Mouse (Mus musculus) embryonic facial prominence, embryonic 15.5 days (tissue): ENCODE measurements around the gene Olfr1214. TPM values are rescaled to one million over a fixed set of nuclear protein-coding genes. Genes with fewer than 3 reads are reported as not detected.
"Not testable (repeated sequence)": the region's sequence is repeated elsewhere in the genome, so short reads cannot be mapped to it uniquely, and the experiment has no call there.

ENCODE experiments used
- ATAC-seq: fragments of 200-750 bp; cut with Nextera tagmentation; 2 replicates; pipeline ENCODE4 v1.8.0; 2017; ENCODE audit warnings: low read depth, moderate TSS enrichment; ENCODE audit not compliant: insufficient number of reproducible peaks, low FRiP score, low TSS enrichment
- H3K27ac ChIP-seq: fragments of 300-500 bp; sonication (generic); replicated peaks from 2 replicates; pipeline ENCODE4 v1.5.1; 2015; ENCODE audit warnings: mild to moderate bottlenecking, inconsistent platforms
- H3K27me3 ChIP-seq: fragments of 300-500 bp; sonication (generic); 2 replicates; pipeline ENCODE4 v1.6.1; 2015; ENCODE audit warnings: inconsistent platforms
- H3K36me3 ChIP-seq: fragments of 300-500 bp; sonication (generic); 2 replicates; pipeline ENCODE4 v1.6.1; 2015; ENCODE audit warnings: mild to moderate bottlenecking, inconsistent platforms
- H3K4me1 ChIP-seq: fragments of 300-500 bp; sonication (generic); 2 replicates; pipeline ENCODE4 v1.6.1; 2015; ENCODE audit warnings: inconsistent platforms
- H3K4me2 ChIP-seq: fragments of 300-500 bp; sonication (generic); replicated peaks from 2 replicates; pipeline ENCODE4 v1.6.1; 2015; ENCODE audit warnings: mild to moderate bottlenecking, inconsistent platforms
- H3K4me3 ChIP-seq: fragments of 300-500 bp; sonication (generic); replicated peaks from 2 replicates; pipeline ENCODE4 v1.5.1; 2015; ENCODE audit warnings: mild to moderate bottlenecking, inconsistent platforms
- H3K9ac ChIP-seq: fragments of 300-500 bp; sonication (generic); 2 replicates; pipeline ENCODE4 v1.6.1; 2015; ENCODE audit warnings: inconsistent platforms
- H3K9me3 ChIP-seq: fragments of 300-500 bp; sonication (generic); replicated peaks from 2 replicates; pipeline ENCODE4 v1.6.1; 2016; ENCODE audit warnings: inconsistent platforms
- WGBS: fragments of 180-500 bp; shearing (Covaris S2); methylation state at CpG from one replicate; pipeline ENCODE4 v1.1.7; 2015; 5-methylcytosine and 5-hydroxymethylcytosine counted together
- polyA plus RNA-seq: library from polyadenylated mRNA; unstranded; fragments of >200 nt; fragmentation: Nextera tagmentation; extraction: Ambion mirVana; gene quantifications from 2 replicates; pipeline ENCODE4 v1.2.1, GENCODE M21; 2015

Olfr1214 gene
- not detected in 2 replicates for polyA plus RNA-seq

DNA sequence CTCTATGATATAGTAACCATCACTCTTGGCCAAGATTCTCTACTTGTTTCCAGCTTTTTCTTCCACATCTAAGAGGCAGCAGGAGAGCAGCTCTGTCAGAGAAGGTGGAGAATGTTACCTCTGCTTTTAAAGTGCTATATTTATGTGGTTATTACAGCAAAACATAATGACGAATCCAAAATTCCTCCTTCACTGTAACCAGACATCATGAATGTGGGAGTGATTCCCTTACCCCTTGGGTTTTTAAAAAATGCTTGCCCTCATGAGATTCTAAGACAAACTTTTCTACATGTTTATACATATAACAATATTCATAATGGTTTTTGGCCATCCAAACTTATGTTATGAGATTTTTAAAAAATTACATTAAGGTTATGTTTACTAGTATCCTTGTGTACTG, at the start of gene Olfr1214:
Gene Olfr1214 (minus strand): TSS at position 101 of the 400 bp plus-strand sequence.
- no peak within 1 kb of the TSS for H3K9ac ChIP-seq
- H3K4me2 ChIP-seq = no peak within 1 kb of the TSS
- H3K9me3 ChIP-seq = no peaks in the 10 kb centered on the region
- H3K36me3 ChIP-seq = no peaks in the 10 kb centered on the region
- no peak within 1 kb of the TSS for H3K4me3 ChIP-seq
- H3K4me1 ChIP-seq = no peaks in the 10 kb centered on the region
- H3K27me3 ChIP-seq = no peaks in the 10 kb centered on the region
- no peak within 1 kb of the TSS for H3K27ac ChIP-seq
- WGBS = 77% methylated on average over 1 of the region's 1 CpGs
- ATAC-seq = no peak

DNA sequence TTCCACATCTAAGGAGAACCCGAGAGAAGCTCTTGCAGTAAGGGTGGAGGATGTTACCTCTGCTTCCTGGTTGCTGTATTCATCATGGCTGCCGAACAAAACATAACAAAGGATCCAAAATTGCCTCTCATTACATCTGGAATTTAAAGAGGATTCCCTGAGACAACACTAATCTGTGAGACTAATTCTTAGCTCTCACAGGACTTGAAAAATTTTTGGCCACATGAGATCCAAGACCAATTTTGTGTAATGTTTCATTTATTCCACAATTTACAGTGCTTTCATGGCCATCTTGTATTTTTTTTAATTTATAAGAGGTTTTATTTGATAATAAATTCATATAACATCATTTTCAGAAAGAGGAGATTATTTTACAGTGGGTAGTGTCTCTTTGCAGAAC, 39.5 kb upstream of the Olfr1214 start, which contains the start of gene Olfr1217:
Gene Olfr1217 (minus strand): TSS at position 101 of the 400 bp plus-strand sequence.
- Histone ChIP-seq H3K27ac (no peak within 1 kb of the TSS), H3K27me3 (no peaks in the 10 kb centered on the region), H3K9me3 (no peaks in the 10 kb centered on the region), H3K9ac (no peak within 1 kb of the TSS), H3K4me1 (no peaks in the 10 kb centered on the region), H3K4me2 (no peak within 1 kb of the TSS), H3K36me3 (no peaks in the 10 kb centered on the region), H3K4me3 (no peak within 1 kb of the TSS)
- WGBS = 62% methylated on average over 2 of the region's 2 CpGs
- no peak for ATAC-seq

DNA sequence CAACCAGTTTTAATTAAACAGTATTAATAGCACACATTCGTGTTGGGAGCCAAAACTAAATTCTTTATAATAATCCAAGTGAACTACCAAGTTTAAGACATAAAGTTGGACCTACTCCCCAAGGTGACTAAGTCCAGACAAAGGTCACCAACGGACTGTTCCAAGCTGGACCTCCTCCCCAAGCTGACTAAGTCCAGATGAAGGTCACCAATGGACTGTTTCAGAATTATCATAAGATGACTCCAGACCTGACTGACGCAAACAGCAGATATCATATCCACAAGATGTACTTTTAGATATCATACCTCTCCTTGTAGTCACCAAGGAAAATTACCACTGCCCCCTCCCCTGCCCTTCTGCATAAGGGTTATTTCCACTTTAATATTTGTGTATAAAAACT, 29.0 kb upstream of the Olfr1214 start:
- ATAC-seq = not testable (repeated sequence)
- WGBS = 67% methylated on average over 3 of the region's 3 CpGs

DNA sequence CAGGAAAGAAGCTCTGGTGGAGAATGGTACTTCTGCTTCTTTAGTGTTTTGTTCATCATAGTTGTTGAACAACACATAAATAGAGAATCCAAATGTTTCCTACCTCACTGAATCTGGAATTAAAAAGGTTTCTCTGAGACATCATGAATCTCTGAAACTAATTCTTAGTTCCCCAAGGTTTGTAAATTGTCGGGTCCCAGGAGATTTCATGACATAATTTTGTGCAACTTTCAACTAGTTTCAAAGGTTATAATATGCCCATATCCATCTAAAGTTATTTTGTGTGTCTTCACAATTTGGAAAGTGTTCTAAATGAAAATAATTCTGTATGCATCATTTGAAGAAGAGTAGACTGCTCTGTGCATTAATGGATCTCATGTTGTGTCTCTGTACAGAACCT, 25.8 kb upstream of the Olfr1214 start, which contains the start of gene Olfr1216:
Gene Olfr1216 (minus strand): TSS at position 101 of the 400 bp plus-strand sequence.
- Histone ChIP-seq H3K9me3 (no peaks in the 10 kb centered on the region), H3K27me3 (no peaks in the 10 kb centered on the region), H3K4me3 (no peak within 1 kb of the TSS), H3K4me2 (no peak within 1 kb of the TSS), H3K4me1 (no peaks in the 10 kb centered on the region), H3K36me3 (no peaks in the 10 kb centered on the region), H3K9ac (no peak within 1 kb of the TSS), H3K27ac (no peak within 1 kb of the TSS)
- WGBS = 79% methylated on average over 1 of the region's 1 CpGs
- no peak for ATAC-seq

More for the DNA sequence above, 29.0 kb upstream of the Olfr1214 start:
- H3K36me3 ChIP-seq, H3K9me3 ChIP-seq, H3K4me3 ChIP-seq, H3K4me2 ChIP-seq, H3K27me3 ChIP-seq, H3K9ac ChIP-seq, H3K27ac ChIP-seq, H3K4me1 ChIP-seq: not testable (repeated sequence)

DNA sequence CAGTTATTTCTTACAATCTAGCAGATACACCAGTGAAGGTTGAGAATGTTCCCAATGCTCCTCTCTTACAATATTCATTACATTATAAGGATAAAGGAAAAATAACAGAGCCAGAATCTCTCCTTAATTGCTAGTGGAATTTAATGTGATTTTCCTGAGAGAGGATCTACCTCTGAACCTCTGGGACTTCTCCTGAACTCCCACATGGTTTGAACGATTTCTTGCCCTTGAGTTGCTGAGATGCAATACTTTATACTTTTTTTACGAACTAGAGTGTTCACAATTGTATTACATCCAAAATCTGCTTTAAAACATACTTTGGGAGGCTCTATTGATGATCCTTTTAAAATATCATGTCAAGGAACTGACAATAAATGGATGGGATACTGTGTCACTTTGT, 14.4 kb upstream of the Olfr1214 start, which contains the start of gene Olfr1215:
Gene Olfr1215 (minus strand): TSS at position 101 of the 400 bp plus-strand sequence.
- no peaks in the 10 kb centered on the region for H3K4me1 ChIP-seq
- no peaks in the 10 kb centered on the region for H3K27me3 ChIP-seq
- ATAC-seq = no peak
- H3K4me2 ChIP-seq = no peak within 1 kb of the TSS
- no peak within 1 kb of the TSS for H3K4me3 ChIP-seq
- no peak within 1 kb of the TSS for H3K27ac ChIP-seq
- H3K9me3 ChIP-seq = no peaks in the 10 kb centered on the region
- no peaks in the 10 kb centered on the region for H3K36me3 ChIP-seq
- WGBS = 63% methylated on average over 2 of the region's 2 CpGs
- no peak within 1 kb of the TSS for H3K9ac ChIP-seq

DNA sequence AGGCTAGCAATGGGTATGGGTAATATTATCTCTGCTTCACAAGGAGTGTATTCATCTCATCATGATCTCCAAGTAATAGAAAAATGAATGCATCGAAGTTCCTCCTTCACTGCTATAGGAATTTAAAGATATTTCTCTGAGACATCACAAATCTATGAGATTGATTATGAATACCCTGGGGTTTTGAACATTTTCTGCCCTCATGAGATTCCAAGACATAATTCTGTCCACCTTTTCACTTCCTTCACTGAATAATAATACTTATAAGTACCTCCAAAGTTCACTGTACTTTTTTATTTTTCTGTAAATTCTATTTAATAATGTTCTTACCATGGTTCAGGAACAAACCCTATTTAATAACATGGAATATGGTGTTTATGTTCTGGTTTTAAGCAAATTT, 12.3 kb downstream of the Olfr1214 start, which contains the start of gene Gm13762:
Gene Gm13762 (minus strand): TSS at position 101 of the 400 bp plus-strand sequence.
- Histone ChIP-seq H3K9me3 (no peaks in the 10 kb centered on the region), H3K4me1 (no peaks in the 10 kb centered on the region), H3K36me3 (no peaks in the 10 kb centered on the region), H3K9ac (no peak within 1 kb of the TSS), H3K27me3 (no peaks in the 10 kb centered on the region), H3K4me2 (no peak within 1 kb of the TSS), H3K27ac (no peak within 1 kb of the TSS), H3K4me3 (no peak within 1 kb of the TSS)
- no peak for ATAC-seq
- 73% methylated on average over 1 of the region's 1 CpGs for WGBS

DNA sequence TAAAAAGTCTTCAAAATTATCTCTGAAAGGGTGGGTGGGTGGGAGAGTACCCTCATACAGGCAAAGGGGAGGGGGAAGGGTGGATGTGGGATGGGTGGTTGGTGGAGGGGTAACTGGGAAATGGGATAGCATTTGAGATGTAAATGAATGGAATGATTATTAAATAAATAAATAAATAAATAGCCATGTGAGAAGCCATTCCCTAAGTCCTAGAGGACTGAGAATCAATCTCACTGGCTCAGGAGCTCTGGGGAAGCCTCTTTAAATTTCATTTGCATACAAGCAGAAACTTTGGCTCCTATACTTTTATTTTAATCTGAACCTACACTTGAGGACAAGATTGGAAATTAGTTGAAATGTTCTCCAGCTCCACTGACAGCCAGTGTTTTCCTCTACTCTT, 38.8 kb downstream of the Olfr1214 start, which contains the start of gene Olfr1212:
Gene Olfr1212 (plus strand): TSS at position 301 of the 400 bp plus-strand sequence.
- Histone ChIP-seq H3K27me3 (no peaks in the 10 kb centered on the region), H3K27ac (no peak within 1 kb of the TSS), H3K9ac (no peak within 1 kb of the TSS), H3K4me1 (no peaks in the 10 kb centered on the region), H3K36me3 (no peaks in the 10 kb centered on the region), H3K4me3 (no peak within 1 kb of the TSS), H3K9me3 (no peaks in the 10 kb centered on the region), H3K4me2 (no peak within 1 kb of the TSS)
- no peak for ATAC-seq

DNA sequence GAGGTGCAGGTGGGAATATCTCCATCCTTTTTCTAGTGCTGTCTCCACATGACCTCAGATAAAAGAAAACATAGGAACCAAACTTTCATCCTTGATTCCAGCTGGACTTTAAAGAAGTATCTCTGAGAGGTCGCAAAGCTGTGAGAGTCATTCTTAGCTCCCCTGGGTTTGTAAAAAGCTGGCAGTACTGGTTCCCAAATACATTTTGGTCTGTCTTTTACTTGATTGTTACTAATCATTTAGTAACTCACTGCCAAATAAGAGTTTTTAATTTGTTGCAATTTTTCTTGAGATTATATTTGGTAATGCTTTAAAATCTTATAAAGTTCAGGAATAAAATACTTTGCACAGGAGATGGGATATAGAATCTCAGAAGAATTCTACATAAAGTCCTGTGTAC, 54.4 kb downstream of the Olfr1214 start, which contains the start of gene Olfr1211:
Gene Olfr1211 (minus strand): TSS at position 101 of the 400 bp plus-strand sequence.
- Histone ChIP-seq H3K9ac (no peak within 1 kb of the TSS), H3K4me3 (no peak within 1 kb of the TSS), H3K27me3 (no peaks in the 10 kb centered on the region), H3K36me3 (no peaks in the 10 kb centered on the region), H3K4me2 (no peak within 1 kb of the TSS), H3K4me1 (no peaks in the 10 kb centered on the region), H3K27ac (no peak within 1 kb of the TSS), H3K9me3 (no peaks in the 10 kb centered on the region)
- ATAC-seq = no peak
- 90% methylated on average over 1 of the region's 1 CpGs for WGBS

Other genes with a start within 250 kb of the Olfr1214 start
- gene Olfr1198, start 241.3 kb downstream of the Olfr1214 start, polyA plus RNA-seq = 0.18 TPM in 1 of 2 replicates, not detected in the other
- gene Olfr1199, start 232.2 kb downstream of the Olfr1214 start, polyA plus RNA-seq = not detected in 2 replicates
- not detected in 2 replicates for gene Olfr1200, start 222.2 kb downstream of the Olfr1214 start, polyA plus RNA-seq
- gene Olfr1201, start 199.6 kb downstream of the Olfr1214 start, polyA plus RNA-seq = not detected in 2 replicates
- gene Olfr1202, start 178.2 kb downstream of the Olfr1214 start, polyA plus RNA-seq = not detected in 2 replicates
- gene Olfr1205, start 162.9 kb downstream of the Olfr1214 start, polyA plus RNA-seq = not detected in 2 replicates
- not detected in 2 replicates for gene Olfr1204, start 143.4 kb downstream of the Olfr1214 start, polyA plus RNA-seq
- not detected in 2 replicates for gene Olfr1206, start 129.4 kb downstream of the Olfr1214 start, polyA plus RNA-seq
- gene Olfr1208, start 90.3 kb downstream of the Olfr1214 start, polyA plus RNA-seq = 0.11 TPM in 1 of 2 replicates, not detected in the other
- gene Olfr1209, start 77.5 kb downstream of the Olfr1214 start, polyA plus RNA-seq = not detected in 2 replicates
- not detected in 2 replicates for gene Olfr1211, start 54.5 kb downstream of the Olfr1214 start, polyA plus RNA-seq
- gene Olfr1212, start 38.7 kb downstream of the Olfr1214 start, polyA plus RNA-seq = not detected in 2 replicates
- 0.09 TPM in 1 of 2 replicates, not detected in the other for gene Gm13762, start 12.4 kb downstream of the Olfr1214 start, polyA plus RNA-seq
- gene Olfr1215, start 14.3 kb upstream of the Olfr1214 start, polyA plus RNA-seq = not detected in 2 replicates
- gene Olfr1216, start 25.7 kb upstream of the Olfr1214 start, polyA plus RNA-seq = not detected in 2 replicates
- 0.04 TPM in 1 of 2 replicates, not detected in the other for gene Olfr1217, start 39.4 kb upstream of the Olfr1214 start, polyA plus RNA-seq
- not detected in 2 replicates for gene Olfr1218, start 68.5 kb upstream of the Olfr1214 start, polyA plus RNA-seq
- not detected in 2 replicates for gene Olfr1219, start 90.9 kb upstream of the Olfr1214 start, polyA plus RNA-seq
- gene Olfr1220, start 114.2 kb upstream of the Olfr1214 start, polyA plus RNA-seq = not detected in 2 replicates
- 0.24 TPM in 1 of 2 replicates, not detected in the other for gene Olfr1221, start 124.6 kb upstream of the Olfr1214 start, polyA plus RNA-seq
- gene Olfr1222, start 140.4 kb upstream of the Olfr1214 start, polyA plus RNA-seq = 0.05 TPM in 1 of 2 replicates, not detected in the other
- gene Olfr1223, start 158.9 kb upstream of the Olfr1214 start, polyA plus RNA-seq = not detected in 2 replicates
- gene Olfr1224-ps1, start 171.4 kb upstream of the Olfr1214 start, polyA plus RNA-seq = not detected in 2 replicates
- not detected in 2 replicates for gene Olfr1225, start 182.0 kb upstream of the Olfr1214 start, polyA plus RNA-seq
- gene Olfr1226, start 207.4 kb upstream of the Olfr1214 start, polyA plus RNA-seq = not detected in 2 replicates